Mouse (Mus musculus) spleen, adult 2 months (tissue): ENCODE data around the gene Ccdc60. TPM values are rescaled to one million over a fixed set of nuclear protein-coding genes. Genes with fewer than 3 reads are reported as not detected.

Source experiments
- DNase-seq, 2 experiments: peaks; one replicate each; pipeline versions ENCODE4 v3.0.0 to v3.0.0-alpha.2; 2012 to 2021; ENCODE audit warnings: low spot score in 2 of 2, low read depth in 1 of 2
- H3K27ac ChIP-seq: fragments of 200-500 bp; 2 replicates; pipeline ENCODE4 v1.5.1; 2012; ENCODE audit warnings: low read length, inconsistent platforms; ENCODE audit not compliant: insufficient read depth
- H3K27me3 ChIP-seq: fragments of 200-500 bp; 2 replicates; pipeline ENCODE4 v1.6.1; 2012; ENCODE audit warnings: mild to moderate bottlenecking, moderate library complexity, low read length, inconsistent platforms; ENCODE audit not compliant: control insufficient read depth, insufficient read depth
- H3K36me3 ChIP-seq: fragments of 200-500 bp; 2 replicates; pipeline ENCODE4 v1.6.1; 2012; ENCODE audit warnings: mild to moderate bottlenecking, low read length, inconsistent platforms; ENCODE audit not compliant: control insufficient read depth, insufficient read depth
- H3K4me1 ChIP-seq: fragments of 200-500 bp; 2 replicates; pipeline ENCODE4 v1.6.1; 2011; ENCODE audit warnings: inconsistent platforms; ENCODE audit not compliant: control insufficient read depth, insufficient read depth, insufficient read length
- H3K4me3 ChIP-seq: fragments of 200-500 bp; 2 replicates; pipeline ENCODE4 v1.5.1; 2011; ENCODE audit warnings: mild to moderate bottlenecking, inconsistent platforms; ENCODE audit not compliant: insufficient read depth, insufficient read length; ENCODE audit errors: extremely low read depth
- CTCF ChIP-seq: fragments of 200-500 bp; IDR thresholded peaks from 2 replicates; pipeline ENCODE4 v1.5.1; 2011; ENCODE audit warnings: mild to moderate bottlenecking, inconsistent platforms; ENCODE audit not compliant: insufficient read depth, insufficient read length, insufficient replicate concordance; ENCODE audit errors: extremely low read depth
- POLR2A ChIP-seq: fragments of 200-500 bp; IDR thresholded peaks from 2 replicates; pipeline ENCODE4 v1.6.1; 2011; ENCODE audit warnings: low read depth, low read length, inconsistent platforms
- WGBS: fragments of 180-500 bp; shearing (Covaris S2); methylation state at CpG from one replicate; pipeline ENCODE4 v1.1.7; 2018; 5-methylcytosine and 5-hydroxymethylcytosine counted together
- polyA plus RNA-seq: library from polyadenylated mRNA; depleted of rRNA; stranded (reverse); fragments of >200 nt; gene quantifications from 2 replicates; pipeline ENCODE4 v1.2.3, GENCODE M21; 2012

Gene Ccdc60
- polyA plus RNA-seq, 1 experiment, result not detected

DNA sequence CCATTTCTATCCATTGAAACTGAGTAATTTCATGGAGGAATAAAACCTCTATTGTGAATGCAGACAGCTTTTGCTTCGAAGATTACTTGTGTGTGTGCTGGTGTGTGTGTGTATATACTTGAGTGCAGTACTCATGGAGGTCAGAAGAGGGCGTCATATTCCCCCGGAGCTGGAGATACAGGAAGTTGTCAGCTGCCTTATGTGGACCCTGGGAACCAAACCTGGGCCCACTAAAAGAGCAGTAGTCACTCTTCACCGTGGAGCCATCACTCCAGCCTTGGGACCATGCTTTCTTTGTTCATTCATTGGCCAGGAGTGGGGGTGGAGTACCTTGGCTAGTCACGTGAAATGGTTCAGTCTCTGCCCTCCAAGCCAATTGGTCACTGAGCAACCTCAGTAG is 1.8 kb upstream of the Ccdc60 start:
- H3K36me3 ChIP-seq, result no peaks in the 10 kb centered on the region
- no peaks in the 10 kb centered on the region for H3K4me1 ChIP-seq
- H3K27me3 ChIP-seq, result no peaks in the 10 kb centered on the region
- TF ChIP-seq POLR2A, result no peak
- TF ChIP-seq CTCF, result no peak
- DNase-seq, result no peak
- WGBS, result 91% methylated on average over 5 of the region's 5 CpGs
- H3K4me3 ChIP-seq, result no peak overlapping the region
- H3K27ac ChIP-seq, result no peak overlapping the region

DNA sequence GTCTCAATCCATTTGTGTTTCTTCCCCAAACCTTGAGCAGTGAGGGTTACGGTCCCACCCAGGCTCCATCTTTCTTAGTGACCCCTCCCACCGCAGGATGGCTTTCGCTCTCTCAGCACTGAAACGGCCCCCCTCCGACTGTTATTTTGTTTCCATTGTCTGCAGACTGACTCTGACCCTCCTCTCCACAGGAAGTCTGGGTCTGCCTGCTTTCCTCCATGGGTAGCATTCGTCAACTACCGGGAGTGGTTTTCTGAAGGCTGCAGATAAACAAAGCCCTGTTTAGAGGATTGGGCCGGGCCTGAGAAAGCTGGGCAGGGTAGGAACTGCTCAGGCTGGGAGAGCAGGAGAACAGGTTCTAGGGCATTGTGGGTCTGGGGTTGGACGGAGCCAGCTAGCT is 1.1 kb upstream of the Ccdc60 start:
- Histone ChIP-seq H3K27me3 (no peaks in the 10 kb centered on the region), H3K27ac (no peak overlapping the region), H3K4me1 (no peaks in the 10 kb centered on the region), H3K36me3 (no peaks in the 10 kb centered on the region), H3K4me3 (no peak overlapping the region)
- no peak for DNase-seq
- 24% methylated on average over 9 of the region's 9 CpGs for WGBS
- TF ChIP-seq CTCF (no peak), POLR2A (no peak)

DNA sequence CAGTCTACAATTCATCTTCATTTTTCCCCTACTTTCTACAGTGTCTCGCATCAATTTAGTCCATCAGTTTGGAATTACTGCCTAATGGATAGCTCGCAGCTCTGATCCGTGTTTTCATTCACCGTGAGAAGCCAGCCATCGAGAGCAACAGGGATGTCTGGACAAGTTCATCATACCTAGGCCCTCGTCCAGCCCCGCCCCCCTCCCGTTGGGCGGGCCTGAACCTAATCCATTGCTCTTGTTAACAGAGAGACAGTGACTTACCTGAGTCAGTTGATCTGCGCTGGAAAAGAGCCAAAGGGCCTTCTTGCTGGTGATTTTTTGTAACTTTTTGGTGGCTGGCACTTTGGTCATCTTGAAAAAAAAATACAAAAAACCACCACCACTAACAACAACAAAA is 602 bp downstream of the Ccdc60 start:
- Histone ChIP-seq H3K27ac (no peak overlapping the region), H3K36me3 (no peaks in the 10 kb centered on the region), H3K27me3 (no peaks in the 10 kb centered on the region), H3K4me1 (no peaks in the 10 kb centered on the region), H3K4me3 (no peak overlapping the region)
- TF ChIP-seq CTCF, result no peak
- no peak for TF ChIP-seq POLR2A
- no peak for DNase-seq
- WGBS, result 76% methylated on average over 10 of the region's 10 CpGs

DNA sequence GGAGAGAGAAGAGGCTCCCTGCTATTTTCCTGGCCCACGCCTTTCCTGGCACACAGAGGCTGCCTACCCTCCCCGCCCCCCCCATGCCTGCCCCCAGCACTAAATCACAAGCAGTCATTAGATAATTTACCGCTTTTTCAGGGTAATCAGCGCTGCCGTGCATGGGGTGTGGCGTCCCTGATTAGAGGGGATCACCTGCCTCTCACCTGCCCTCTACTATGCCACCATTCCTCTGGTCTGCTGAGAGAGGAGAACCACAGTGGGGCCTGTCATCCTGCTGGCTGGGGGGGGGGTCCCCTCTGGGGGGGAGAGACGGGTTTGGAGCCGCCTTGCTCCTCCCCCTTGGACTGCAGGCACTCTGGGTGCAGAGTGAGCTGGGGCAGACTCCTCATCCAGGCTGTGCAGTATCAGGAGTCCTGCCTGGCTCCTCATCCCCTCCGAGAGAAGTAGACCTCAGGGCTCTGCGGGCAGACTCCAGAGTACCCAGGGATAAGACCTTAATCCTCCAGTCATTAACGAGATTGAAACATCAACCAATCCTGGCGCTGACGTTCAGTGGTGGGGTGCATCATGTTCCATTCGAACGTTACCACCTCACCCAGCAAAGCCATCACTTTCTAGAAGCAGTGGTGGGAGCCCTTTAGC is 3.1 kb downstream of the Ccdc60 start:
- Histone ChIP-seq H3K27me3 (no peaks in the 10 kb centered on the region), H3K27ac (no peak overlapping the region), H3K36me3 (no peaks in the 10 kb centered on the region), H3K4me3 (no peak overlapping the region), H3K4me1 (no peaks in the 10 kb centered on the region)
- WGBS, result 75% methylated on average over 15 of the region's 15 CpGs
- no peak for DNase-seq
- TF ChIP-seq POLR2A (no peak), CTCF (no peak)

DNA sequence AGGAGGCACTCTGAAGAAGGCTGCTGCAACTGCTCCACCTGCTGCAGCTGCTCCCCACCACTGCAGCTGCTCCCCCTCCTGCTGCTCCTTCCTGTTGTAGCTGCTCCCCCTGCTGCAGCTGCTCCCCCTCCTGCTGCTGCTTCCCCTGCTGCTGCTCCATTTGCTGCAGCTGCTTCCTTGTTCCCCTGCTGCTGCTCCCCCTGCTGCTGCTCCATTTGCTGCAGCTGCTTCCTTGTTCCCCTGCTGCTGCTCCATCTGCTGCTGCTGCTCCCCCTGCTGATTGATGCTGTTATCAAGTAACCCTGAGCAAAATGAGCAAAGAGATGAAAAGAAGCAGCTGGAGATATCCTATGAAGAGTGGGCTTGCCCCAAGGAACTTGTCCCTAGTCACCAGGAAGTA is 8.3 kb downstream of the Ccdc60 start:
- TF ChIP-seq POLR2A, result no peak
- no peak for TF ChIP-seq CTCF
- no peak overlapping the region for H3K4me3 ChIP-seq
- H3K27me3 ChIP-seq, result no peaks in the 10 kb centered on the region
- no peaks in the 10 kb centered on the region for H3K4me1 ChIP-seq
- no peak overlapping the region for H3K27ac ChIP-seq
- H3K36me3 ChIP-seq, result no peaks in the 10 kb centered on the region
- DNase-seq, result no peak

GRCm38 (mm10) chr5:116278436-116278918 is 10.3 kb downstream of the Ccdc60 start:
- no peak for TF ChIP-seq POLR2A
- TF ChIP-seq CTCF, result no peak
- H3K4me1 ChIP-seq, result no peaks in the 10 kb centered on the region
- H3K36me3 ChIP-seq, result no peaks in the 10 kb centered on the region
- H3K27ac ChIP-seq, result no peak overlapping the region
- H3K4me3 ChIP-seq, result no peak overlapping the region
- 91% methylated on average over 17 of the region's 17 CpGs for WGBS
- no peak for DNase-seq
- no peaks in the 10 kb centered on the region for H3K27me3 ChIP-seq

DNA sequence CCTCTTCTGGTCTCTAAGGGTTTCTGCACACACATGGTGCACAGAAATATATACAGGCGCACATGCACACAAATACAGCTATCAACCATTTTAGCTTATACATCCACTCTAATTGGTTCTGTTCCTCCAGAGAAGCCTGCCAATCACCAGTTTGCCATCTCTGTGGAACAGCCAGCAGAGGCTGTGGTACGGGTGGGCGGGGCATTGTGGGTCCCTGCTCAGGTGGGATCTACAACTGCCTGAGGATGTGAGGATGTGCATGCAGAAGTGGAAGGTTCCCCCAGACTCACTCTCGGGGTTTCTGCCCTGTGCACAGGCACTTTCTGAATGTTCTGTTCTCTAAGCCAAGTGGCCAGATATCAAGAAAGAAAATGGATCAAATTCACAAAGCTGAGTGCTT is 10.8 kb downstream of the Ccdc60 start:
- no peak overlapping the region for H3K27ac ChIP-seq
- no peak for TF ChIP-seq POLR2A
- no peak for TF ChIP-seq CTCF
- DNase-seq, result no peak
- H3K36me3 ChIP-seq, result no peaks in the 10 kb centered on the region
- H3K4me1 ChIP-seq, result no peaks in the 10 kb centered on the region
- H3K4me3 ChIP-seq, result no peak overlapping the region
- WGBS, result 89% methylated on average over 4 of the region's 4 CpGs
- H3K27me3 ChIP-seq, result no peaks in the 10 kb centered on the region
